Mouse (Mus musculus) ES-E14 (cell line): ENCODE measurements at regions not wholly inside any gene's neighbourhood (a gene's known extent, or its start where the extent isn't known, plus 50 kb on each side); places are given as distances from the start of the nearest gene placed in this dataset.

ENCODE experiments used
- DNase-seq: peaks from one replicate; pipeline ENCODE4 v3.0.0-alpha.2; 2013; ENCODE audit warnings: low read depth, low spot score
- H3K27ac ChIP-seq: 2 replicates; pipeline ENCODE4 v1.5.1; 2012; ENCODE audit warnings: low read depth, mild to moderate bottlenecking, low read length, moderate library complexity, mixed read lengths; ENCODE audit not compliant: poor library complexity, insufficient read depth, severe bottlenecking
- H3K36me3 ChIP-seq: 2 replicates; pipeline ENCODE4 v1.6.1; 2012; ENCODE audit warnings: mild to moderate bottlenecking, low read length, moderate library complexity, mixed read lengths; ENCODE audit not compliant: control insufficient read depth, poor library complexity, insufficient read depth, severe bottlenecking
- H3K4me1 ChIP-seq, 2 experiments: fragments of 150-350 bp in 1 of 2; sonication (generic) in 1 of 2; 2 replicates each; pipeline ENCODE4 v1.6.1; 2012; ENCODE audit warnings: low read length in 2 of 2, mild to moderate bottlenecking in 1 of 2, mixed read lengths in 1 of 2; ENCODE audit not compliant: control insufficient read depth in 2 of 2, insufficient read depth in 2 of 2, poor library complexity in 1 of 2
- H3K4me3 ChIP-seq, 2 experiments: fragments of 150-350 bp in 1 of 2; sonication (generic) in 1 of 2; 2 replicates each; pipeline ENCODE4 v1.5.1; 2012; ENCODE audit warnings: low read length in 2 of 2, low read depth in 1 of 2, mild to moderate bottlenecking in 1 of 2, mixed read lengths in 1 of 2; ENCODE audit not compliant: insufficient read depth in 1 of 2, poor library complexity in 1 of 2, severe bottlenecking in 1 of 2
- H3K9ac ChIP-seq: 2 replicates; pipeline ENCODE4 v1.6.1; 2012; ENCODE audit warnings: low read depth, mild to moderate bottlenecking, low read length, mixed read lengths; ENCODE audit not compliant: poor library complexity, insufficient read depth, severe bottlenecking
- H3K9me3 ChIP-seq: fragments of 150-350 bp; sonication (generic); 2 replicates; pipeline ENCODE4 v1.6.1; 2012; ENCODE audit warnings: low read depth, mild to moderate bottlenecking, low read length; ENCODE audit not compliant: control insufficient read depth, insufficient read depth
- CHD2 ChIP-seq: IDR thresholded peaks from 2 replicates; pipeline ENCODE4 v1.6.1; 2014; ENCODE audit warnings: mild to moderate bottlenecking, low read depth, low read length, inconsistent platforms
- HCFC1 ChIP-seq: IDR thresholded peaks from 2 replicates; pipeline ENCODE4 v1.6.1; 2012; ENCODE audit warnings: low read length, inconsistent platforms, borderline replicate concordance; ENCODE audit not compliant: insufficient read depth
- MAFK ChIP-seq: IDR thresholded peaks from 2 replicates; pipeline ENCODE4 v1.6.1; 2014; ENCODE audit warnings: mild to moderate bottlenecking, low read depth, low read length, inconsistent platforms; ENCODE audit not compliant: insufficient read depth
- ZC3H11A ChIP-seq: IDR thresholded peaks from 2 replicates; pipeline ENCODE4 v1.6.1; 2012; ENCODE audit warnings: low read depth, mild to moderate bottlenecking, inconsistent platforms, low read length, borderline replicate concordance
- ZNF384 ChIP-seq: IDR thresholded peaks from 2 replicates; pipeline ENCODE4 v1.6.1; 2012; ENCODE audit warnings: low read depth, low read length, inconsistent platforms
- in situ Hi-C, 2 experiments: fragments of 600-800 bp; cut with MboI; formaldehyde crosslinking; loops; one replicate each; pipeline ENCODE4 v1.15.1; 2025; ENCODE audit warnings: low sequenced_read_pairs in 2 of 2, inconsistent platforms in 1 of 2; ENCODE audit not compliant: unreplicated experiment in 2 of 2

GRCm38 (mm10) chr4:72060605-72061352 is 139.9 kb downstream of the Tle1 start:
- Histone ChIP-seq H3K27ac (no peak overlapping the region), H3K9ac (no peak overlapping the region), H3K4me1 (no peaks in the 10 kb centered on the region), H3K4me3 (no peak overlapping the region), H3K9me3 (no peaks in the 10 kb centered on the region), H3K36me3 (no peaks in the 10 kb centered on the region)
- TF ChIP-seq ZNF384 (no peak), CHD2 (no peak), ZC3H11A (no peak), HCFC1 (no peak), MAFK (no peak)
- in situ Hi-C loops = no loop called here
- no peak for DNase-seq

- H3K9me3 ChIP-seq = no peaks in the 10 kb centered on the region
- TF ChIP-seq ZNF384 (no peak), MAFK (no peak), ZC3H11A (no peak), HCFC1 (no peak), CHD2 (no peak)
- no peak for DNase-seq
- H3K4me3 ChIP-seq = no peak overlapping the region
- H3K27ac ChIP-seq = no peak overlapping the region
- no peak overlapping the region for H3K9ac ChIP-seq
- no peaks in the 10 kb centered on the region for H3K4me1 ChIP-seq
- in situ Hi-C loops = no loop called here
- no peaks in the 10 kb centered on the region for H3K36me3 ChIP-seq
These were observed 150.9 kb downstream of the Tle1 start for GRCm38 (mm10) chr4:72049638-72050454.

GRCm38 (mm10) chr4:72022152-72022551 is 178.6 kb downstream of the Tle1 start:
- Histone ChIP-seq H3K9me3 (no peaks in the 10 kb centered on the region), H3K4me1 (no peaks in the 10 kb centered on the region), H3K27ac (no peak overlapping the region), H3K9ac (no peak overlapping the region), H3K36me3 (no peaks in the 10 kb centered on the region), H3K4me3 (no peak overlapping the region)
- DNase-seq = no peak
- no peak for TF ChIP-seq ZC3H11A
- TF ChIP-seq CHD2 = no peak
- no peak for TF ChIP-seq MAFK
- no peak for TF ChIP-seq ZNF384
- no peak for TF ChIP-seq HCFC1
- in situ Hi-C loops = no loop called here

- no peak overlapping the region for H3K4me3 ChIP-seq
- H3K36me3 ChIP-seq = no peaks in the 10 kb centered on the region
- in situ Hi-C loops = no loop called here
- no peaks in the 10 kb centered on the region for H3K9me3 ChIP-seq
- H3K27ac ChIP-seq = no peak overlapping the region
- DNase-seq = no peak
- H3K9ac ChIP-seq = no peak overlapping the region
- TF ChIP-seq CHD2 (no peak), ZC3H11A (no peak), HCFC1 (no peak)
- H3K4me1 ChIP-seq = no peaks in the 10 kb centered on the region
These were observed 186.4 kb downstream of the Tle1 start for GRCm38 (mm10) chr4:72014221-72014850.
